Mouse (Mus musculus) lung, postnatal 0 days (tissue): Measurements from ENCODE around the gene Cdkn1c. TPM values are rescaled to one million over a fixed set of nuclear protein-coding genes. Genes with fewer than 3 reads are reported as not detected.

Experiments used
- ATAC-seq: fragments of 200-750 bp; cut with Nextera tagmentation; 2 replicates; pipeline ENCODE4 v1.8.0; 2017; ENCODE audit warnings: moderate library complexity
- DNase-seq: peaks from one replicate; pipeline ENCODE4 v3.0.0-alpha.2; 2016; ENCODE audit warnings: low spot score
- H3K27ac ChIP-seq: fragments of 300-500 bp; sonication (generic); 2 replicates; pipeline ENCODE4 v1.5.1; 2014; ENCODE audit warnings: antibody characterized with exemption, mild to moderate bottlenecking, low read length, mixed read lengths
- H3K27me3 ChIP-seq: fragments of 300-500 bp; sonication (generic); replicated peaks from 2 replicates; pipeline ENCODE4 v1.6.1; 2014; ENCODE audit warnings: low read length, mixed read lengths; ENCODE audit not compliant: insufficient read depth
- H3K36me3 ChIP-seq: fragments of 300-500 bp; sonication (generic); 2 replicates; pipeline ENCODE4 v1.6.1; 2014; ENCODE audit warnings: low read length, mixed read lengths; ENCODE audit not compliant: insufficient read depth
- H3K4me1 ChIP-seq: fragments of 300-500 bp; sonication (generic); 2 replicates; pipeline ENCODE4 v1.6.1; 2014; ENCODE audit warnings: antibody characterized with exemption, low read depth, low read length, mixed read lengths; ENCODE audit not compliant: insufficient read depth
- H3K4me2 ChIP-seq: fragments of 300-500 bp; sonication (generic); replicated peaks from 2 replicates; pipeline ENCODE4 v1.6.1; 2014; ENCODE audit warnings: low read depth, mild to moderate bottlenecking, low read length, moderate library complexity, mixed read lengths
- H3K4me3 ChIP-seq: fragments of 300-500 bp; sonication (generic); 2 replicates; pipeline ENCODE4 v1.5.1; 2014; ENCODE audit warnings: low read depth, low read length
- H3K9ac ChIP-seq: fragments of 300-500 bp; sonication (generic); replicated peaks from 2 replicates; pipeline ENCODE4 v1.6.1; 2014; ENCODE audit warnings: low read depth, mild to moderate bottlenecking
- H3K9me3 ChIP-seq: fragments of 300-500 bp; sonication (generic); 2 replicates; pipeline ENCODE4 v1.6.1; 2016; ENCODE audit warnings: low read length, mixed read lengths
- CTCF ChIP-seq: IDR thresholded peaks from 2 replicates; pipeline ENCODE4 v1.5.1; 2016; ENCODE audit warnings: antibody characterized with exemption, mild to moderate bottlenecking
- EP300 ChIP-seq: IDR thresholded peaks from 2 replicates; pipeline ENCODE4 v1.6.1; 2016; ENCODE audit warnings: antibody characterized with exemption, mild to moderate bottlenecking, control low read depth
- WGBS: fragments of 180-500 bp; shearing (Covaris S2); extraction: QIAGEN DNeasy Blood & Tissue Kit; methylation state at CpG from one replicate; pipeline ENCODE4 v1.1.7; 2014; 5-methylcytosine and 5-hydroxymethylcytosine counted together
- polyA plus RNA-seq: library from polyadenylated mRNA; unstranded; fragments of >200 nt; fragmentation: Nextera tagmentation; extraction: Ambion mirVana; gene quantifications from 2 replicates; pipeline ENCODE4 v1.2.1, GENCODE M21; 2015

Cdkn1c gene
- polyA plus RNA-seq, 1 experiment from 2014 or later: 207 TPM

GRCm38 (mm10) chr7:143477800-143478199 is 16.9 kb upstream of the Cdkn1c start:
- H3K27ac ChIP-seq: no peak overlapping the region
- no peak for TF ChIP-seq CTCF
- no peak for TF ChIP-seq EP300
- WGBS: 80% methylated on average over 5 of the region's 5 CpGs
- no peak for ATAC-seq
- H3K4me1 ChIP-seq: 0 out of 2 replicates have a peak, but pooled peaks cover 3% of the 10 kb centered on the region
- no peaks in the 10 kb centered on the region for H3K36me3 ChIP-seq
- H3K9ac ChIP-seq: no peak overlapping the region
- H3K4me2 ChIP-seq: no peak overlapping the region
- H3K9me3 ChIP-seq: no peaks in the 10 kb centered on the region
- no peak overlapping the region for H3K4me3 ChIP-seq
- DNase-seq: no peak
- H3K27me3 ChIP-seq: no peaks in the 10 kb centered on the region

DNA sequence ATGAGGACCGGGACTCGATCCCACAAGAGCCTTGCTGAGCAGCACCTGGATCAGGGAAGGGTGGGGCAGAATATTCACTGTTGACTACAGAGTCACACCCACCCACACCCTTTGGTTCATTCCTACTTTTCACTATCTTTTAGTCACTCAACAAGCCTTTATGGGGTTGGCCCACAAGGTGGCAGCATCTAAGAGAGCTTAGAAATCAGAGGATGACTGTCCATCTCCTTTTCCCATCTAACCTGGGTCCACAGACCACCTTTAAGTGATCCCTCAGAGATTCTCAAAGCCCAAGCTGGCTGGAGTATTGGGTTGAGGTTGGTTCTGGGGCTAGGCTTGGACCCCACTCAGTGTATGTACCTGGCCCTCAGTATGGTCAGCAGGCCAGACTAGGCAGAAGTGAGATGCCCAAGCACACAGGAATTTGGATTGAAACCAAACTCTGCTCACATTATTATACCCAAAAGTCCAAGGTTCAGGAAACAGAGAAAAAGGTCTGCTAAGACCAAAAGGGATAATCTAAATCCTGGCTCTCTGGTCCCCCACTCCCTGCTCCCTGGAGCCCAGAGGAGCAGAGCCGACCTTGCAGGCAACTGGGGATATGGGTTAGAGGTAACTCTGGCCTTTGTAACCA is 16.0 kb upstream of the Cdkn1c start:
- DNase-seq (no peak), ATAC-seq (no peak)
- Histone ChIP-seq H3K4me1 (0 out of 2 replicates have a peak, but pooled peaks cover 3% of the 10 kb centered on the region), H3K27me3 (no peaks in the 10 kb centered on the region), H3K27ac (no peak overlapping the region), H3K9ac (no peak overlapping the region), H3K4me3 (no peak overlapping the region), H3K9me3 (no peaks in the 10 kb centered on the region), H3K4me2 (no peak overlapping the region), H3K36me3 (no peaks in the 10 kb centered on the region)
- TF ChIP-seq EP300 (no peak), CTCF (peak; percentile 15)
- 84% methylated on average over 3 of the region's 3 CpGs for WGBS

DNA sequence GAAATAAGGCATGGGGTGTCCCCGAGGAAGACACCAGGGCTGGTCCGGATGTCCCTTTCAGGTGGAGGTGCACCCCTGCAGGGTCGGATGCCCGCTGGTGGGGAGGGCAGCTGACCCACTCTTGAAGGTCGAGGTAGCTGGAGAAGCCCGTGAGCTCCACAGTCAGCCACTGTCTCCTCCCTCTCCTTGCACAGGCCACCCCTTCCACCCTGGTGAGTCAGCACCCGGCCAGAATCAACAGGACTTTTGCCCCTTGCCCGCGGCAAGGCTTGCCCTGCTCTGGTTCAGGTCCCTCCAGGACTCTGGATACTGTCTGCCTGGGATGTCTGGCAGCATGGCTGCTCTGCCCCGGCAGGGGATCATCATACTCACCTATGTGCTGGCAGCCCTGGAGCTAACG is 15.0 kb upstream of the Cdkn1c start:
- no peaks in the 10 kb centered on the region for H3K36me3 ChIP-seq
- no peak overlapping the region for H3K27ac ChIP-seq

GRCm38 (mm10) chr7:143474811-143475210 is 14.0 kb upstream of the Cdkn1c start:
- WGBS: 33% methylated on average over 10 of the region's 10 CpGs
- DNase-seq (peak; percentile 24), ATAC-seq (peak; percentile 65)

More for the DNA sequence above, 15.0 kb upstream of the Cdkn1c start:
- WGBS: 58% methylated on average over 11 of the region's 11 CpGs
- ATAC-seq (no peak), DNase-seq (no peak)
- Histone ChIP-seq H3K4me1 (0 out of 2 replicates have a peak, but pooled peaks cover 3% of the 10 kb centered on the region), H3K9me3 (no peaks in the 10 kb centered on the region), H3K4me2 (no peak overlapping the region), H3K9ac (no peak overlapping the region), H3K27me3 (no peaks in the 10 kb centered on the region), H3K4me3 (no peak overlapping the region)
- TF ChIP-seq EP300: no peak
- no peak for TF ChIP-seq CTCF

DNA sequence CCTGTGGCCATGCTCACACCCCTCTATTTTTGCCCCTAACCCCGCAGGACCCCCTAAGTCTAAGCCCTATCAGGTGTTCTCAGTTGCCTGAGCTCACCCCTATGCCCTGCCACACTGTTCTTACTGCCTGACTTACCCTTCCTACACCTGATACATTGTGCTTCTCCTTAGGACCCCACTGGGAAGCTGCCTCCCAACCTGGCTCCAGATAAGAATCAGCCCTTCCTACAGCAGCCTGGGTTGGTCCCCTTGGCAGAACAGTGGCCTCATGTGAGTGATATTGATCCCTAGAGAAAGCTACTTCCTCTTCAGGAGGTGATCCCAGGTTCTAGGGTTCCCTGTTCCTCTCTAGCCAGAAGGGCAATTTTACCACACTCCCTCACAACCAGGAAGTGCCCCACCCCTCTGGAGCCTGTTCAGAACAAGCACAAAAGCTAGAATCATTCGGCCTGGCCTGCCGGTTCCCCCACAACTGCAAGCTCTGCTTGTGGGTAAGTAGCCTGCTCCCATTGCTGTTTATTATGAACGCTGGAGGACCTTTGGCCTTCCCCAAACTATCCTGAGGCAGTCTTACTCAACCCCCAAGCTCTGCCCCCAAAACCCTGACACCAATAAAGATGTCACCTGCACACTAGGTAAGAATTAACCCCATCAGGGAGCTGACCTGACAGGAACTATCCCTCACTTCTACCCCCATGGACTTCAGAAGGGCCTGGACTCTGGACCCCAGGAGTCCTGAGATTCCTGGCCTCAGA is 12.7 kb upstream of the Cdkn1c start, which contains the start of gene Slc22a18:
Slc22a18 (plus strand) TSS at position 390 of the 755 bp plus-strand sequence.
- no peaks in the 10 kb centered on the region for H3K36me3 ChIP-seq
- H3K4me2 ChIP-seq: no peak within 1 kb of the TSS
- DNase-seq: peak; percentile 85
- no peak within 1 kb of the TSS for H3K9ac ChIP-seq
- 17% methylated on average over 4 of the region's 4 CpGs for WGBS
- H3K27ac ChIP-seq: no peak within 1 kb of the TSS
- 0 out of 2 replicates have a peak, but pooled peaks cover 3% of the 10 kb centered on the region for H3K4me1 ChIP-seq
- ATAC-seq: peak; percentile 73
- H3K27me3 ChIP-seq: no peaks in the 10 kb centered on the region
- H3K9me3 ChIP-seq: no peaks in the 10 kb centered on the region
- no peak for TF ChIP-seq EP300
- TF ChIP-seq CTCF: no peak
- H3K4me3 ChIP-seq: no peak within 1 kb of the TSS

More at GRCm38 (mm10) chr7:143474811-143475210, 14.0 kb upstream of the Cdkn1c start:
- no peak overlapping the region for H3K9ac ChIP-seq
- no peak overlapping the region for H3K4me2 ChIP-seq
- H3K27ac ChIP-seq: no peak overlapping the region
- H3K9me3 ChIP-seq: no peaks in the 10 kb centered on the region
- H3K36me3 ChIP-seq: no peaks in the 10 kb centered on the region
- 0 out of 2 replicates have a peak, but pooled peaks cover 3% of the 10 kb centered on the region for H3K4me1 ChIP-seq
- H3K4me3 ChIP-seq: no peak overlapping the region
- TF ChIP-seq CTCF: no peak
- no peaks in the 10 kb centered on the region for H3K27me3 ChIP-seq

- H3K9ac ChIP-seq: no peak overlapping the region
- no peaks in the 10 kb centered on the region for H3K36me3 ChIP-seq
- no peaks in the 10 kb centered on the region for H3K27me3 ChIP-seq
- H3K4me2 ChIP-seq: no peak overlapping the region
- peaks cover 6% of the 10 kb centered on the region; the same call in 1 of the 2 replicates for H3K4me1 ChIP-seq
- H3K4me3 ChIP-seq: no peak overlapping the region
- H3K27ac ChIP-seq: no peak overlapping the region
- TF ChIP-seq EP300 (no peak), CTCF (peak; percentile 93)
- ATAC-seq (peak; percentile 52), DNase-seq (peak; percentile 83)
- H3K9me3 ChIP-seq: no peaks in the 10 kb centered on the region
- 14% methylated on average over 8 of the region's 8 CpGs for WGBS
Observed at GRCm38 (mm10) chr7:143469946-143470345, 9.1 kb upstream of the Cdkn1c start.
